Mouse (Mus musculus): Measurements from ENCODE around the gene Arid2. TPM values are rescaled to one million over a fixed set of nuclear protein-coding genes. Genes with fewer than 3 reads are reported as not detected.
"Not testable (repeated sequence)": the region's sequence is repeated elsewhere in the genome, so short reads cannot be mapped to it uniquely, and the experiment has no call there.

Gene Arid2
- total RNA-seq, 4 experiments from 2014 or later: 28.3 to 35.3 (median 31.5) TPM

GRCm38 (mm10) chr15:96286015-96286934, 1.0 kb upstream of the Arid2 start:
- DNase-seq (ENCODE audit: low spot score in 2 of 2): peak; percentile 85 to 90

DNA sequence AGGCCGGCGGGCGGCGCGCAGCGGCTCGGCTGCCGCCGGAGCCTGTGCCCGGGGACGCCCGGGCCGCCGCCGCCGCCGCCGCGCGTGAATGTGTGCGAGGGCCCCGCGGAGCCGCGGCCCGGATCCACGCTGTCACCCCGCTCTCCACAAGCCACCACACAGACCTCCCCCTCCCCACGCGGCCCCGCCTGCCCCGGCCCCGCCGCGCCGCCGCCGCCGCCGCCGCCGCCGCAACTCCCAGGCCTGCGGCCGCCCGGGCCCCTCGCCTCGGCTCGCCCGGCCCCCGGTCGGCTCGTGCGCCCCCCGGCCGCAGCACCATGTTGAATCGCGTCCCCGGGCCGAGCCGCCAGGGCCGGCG, 404 bp upstream of the Arid2 start:
- no peak for DNase-seq (ENCODE audit: low spot score in 2 of 2)

DNA sequence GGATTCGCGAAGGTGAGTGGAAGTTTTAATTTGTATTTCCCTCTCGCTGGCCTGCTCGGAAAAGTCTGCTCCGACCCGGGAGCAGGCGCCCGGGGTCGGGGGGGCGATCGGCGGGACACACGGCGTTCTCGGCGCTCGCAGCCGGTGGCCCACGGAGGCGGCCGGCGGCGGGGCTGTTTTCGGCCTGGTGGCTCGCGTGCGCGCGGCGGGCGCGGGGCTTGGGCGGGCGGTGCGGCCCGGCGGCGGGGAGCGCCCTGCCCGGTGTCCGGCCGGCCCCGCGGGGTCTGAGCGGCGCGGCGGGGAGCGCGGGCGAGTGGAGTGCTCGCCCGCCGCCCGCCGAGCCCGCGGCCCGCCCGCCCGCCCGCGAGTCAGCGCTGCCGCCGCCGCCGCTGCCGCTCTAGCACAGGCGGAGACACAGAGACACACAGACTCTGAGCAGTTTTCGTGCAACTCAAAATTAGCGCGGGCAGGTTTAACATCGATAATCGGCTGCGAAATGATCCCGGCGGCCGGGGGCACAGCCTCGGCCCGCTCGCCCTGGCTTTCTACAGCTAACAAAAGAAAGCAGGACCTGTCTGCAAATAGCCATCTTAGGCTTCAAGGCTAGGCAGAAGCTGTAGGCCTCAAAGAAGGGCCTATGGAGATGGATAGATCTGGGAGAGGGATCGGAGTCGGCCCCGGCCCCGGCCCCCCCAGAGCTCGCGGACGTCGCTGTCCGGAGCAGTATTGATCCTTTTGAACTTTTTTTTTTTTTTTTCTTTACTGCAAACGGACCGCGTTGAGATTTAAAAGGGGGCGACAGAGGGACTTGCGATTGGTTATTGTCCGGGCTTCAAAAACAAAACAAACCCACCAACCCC, 888 bp downstream of the Arid2 start:
- DNase-seq (ENCODE audit: low spot score in 2 of 2): peak; percentile 22 to 51

GRCm38 (mm10) chr15:96288836-96289390, 1.6 kb downstream of the Arid2 start:
- no peak for DNase-seq (ENCODE audit: low spot score in 2 of 2)

- DNase-seq (ENCODE audit: low spot score in 2 of 2): no peak
These were observed 2.7 kb downstream of the Arid2 start for GRCm38 (mm10) chr15:96290001-96290400.

DNA sequence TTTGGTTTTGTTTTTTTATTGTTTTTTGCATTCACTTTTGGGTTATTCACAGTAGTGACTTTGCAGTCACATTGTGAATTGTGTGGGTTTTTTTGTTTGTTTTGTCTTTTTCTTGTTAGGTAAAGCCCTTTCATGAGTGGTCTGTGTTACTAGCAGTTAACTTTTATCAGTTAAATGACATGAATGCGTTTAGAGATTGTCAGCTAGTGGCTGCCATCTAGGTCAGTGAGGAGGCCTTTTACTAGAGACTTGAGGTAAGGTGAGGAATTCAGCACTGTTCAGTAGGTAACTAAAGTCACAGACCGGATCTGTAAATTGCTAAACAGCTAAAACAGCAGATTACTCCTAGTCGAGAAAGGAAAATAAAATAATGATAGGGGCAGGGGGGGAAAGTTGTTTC, 6.1 kb downstream of the Arid2 start:
- no peak for DNase-seq (ENCODE audit: low spot score in 2 of 2)

- DNase-seq (ENCODE audit: low spot score in 2 of 2): no peak
These were observed 9.8 kb downstream of the Arid2 start for GRCm38 (mm10) chr15:96297078-96297590.

DNA sequence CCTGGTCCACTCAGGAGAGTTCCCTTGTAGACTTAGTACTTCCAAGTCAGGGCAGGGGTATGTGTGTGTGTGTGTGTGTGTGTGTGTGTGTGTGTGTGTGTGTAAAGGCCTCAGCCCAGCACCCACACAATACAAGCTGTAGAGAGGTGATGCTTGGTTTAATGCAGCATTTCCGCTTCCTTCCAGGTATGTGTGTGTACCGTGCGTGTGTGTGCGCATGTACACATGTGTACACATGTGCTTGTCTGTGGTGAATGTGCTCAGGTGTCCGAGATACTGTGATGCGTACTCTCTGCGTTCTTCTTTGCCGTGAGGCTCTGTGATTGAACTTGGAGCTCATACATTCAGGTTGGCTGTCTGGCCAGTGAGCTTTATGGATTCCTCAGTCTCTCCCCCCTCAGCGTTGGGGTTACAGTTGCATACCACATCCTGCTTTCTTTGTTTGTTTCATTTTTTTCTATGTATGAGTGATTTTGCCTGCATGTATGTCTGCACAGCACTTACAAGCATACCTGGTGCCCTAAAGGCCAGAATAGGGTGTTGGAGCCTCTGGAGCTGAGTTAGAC, 10.4 kb downstream of the Arid2 start:
- no peak for DNase-seq (ENCODE audit: low spot score in 2 of 2)

- DNase-seq (ENCODE audit: low spot score in 2 of 2): no peak
These were observed 22.0 kb downstream of the Arid2 start for GRCm38 (mm10) chr15:96309310-96309709.

DNA sequence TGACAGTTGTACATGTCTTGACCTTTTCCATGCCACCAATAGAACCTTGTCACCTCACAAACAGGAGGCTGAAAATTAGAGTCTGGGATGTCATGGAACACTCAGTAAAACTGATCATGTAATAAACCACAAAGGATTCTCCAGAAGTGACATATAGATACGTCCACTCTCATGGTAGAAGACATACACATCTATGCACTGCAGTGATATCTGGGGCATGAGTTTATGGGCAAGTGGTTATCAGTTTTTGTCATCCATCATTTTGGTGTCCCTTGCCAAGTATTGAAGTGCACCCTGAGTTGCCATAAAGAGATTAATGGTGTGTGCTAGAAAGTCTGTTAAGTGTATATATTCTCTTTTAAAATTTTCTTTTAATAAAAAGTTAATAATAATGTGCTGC, 25.6 kb downstream of the Arid2 start:
- DNase-seq (ENCODE audit: low spot score in 2 of 2): no peak

GRCm38 (mm10) chr15:96315664-96316063, 28.3 kb downstream of the Arid2 start:
- no peak for DNase-seq (ENCODE audit: low spot score in 2 of 2)

- DNase-seq (ENCODE audit: low spot score in 2 of 2): no peak
These were observed 32.0 kb downstream of the Arid2 start for GRCm38 (mm10) chr15:96319335-96319734.

DNA sequence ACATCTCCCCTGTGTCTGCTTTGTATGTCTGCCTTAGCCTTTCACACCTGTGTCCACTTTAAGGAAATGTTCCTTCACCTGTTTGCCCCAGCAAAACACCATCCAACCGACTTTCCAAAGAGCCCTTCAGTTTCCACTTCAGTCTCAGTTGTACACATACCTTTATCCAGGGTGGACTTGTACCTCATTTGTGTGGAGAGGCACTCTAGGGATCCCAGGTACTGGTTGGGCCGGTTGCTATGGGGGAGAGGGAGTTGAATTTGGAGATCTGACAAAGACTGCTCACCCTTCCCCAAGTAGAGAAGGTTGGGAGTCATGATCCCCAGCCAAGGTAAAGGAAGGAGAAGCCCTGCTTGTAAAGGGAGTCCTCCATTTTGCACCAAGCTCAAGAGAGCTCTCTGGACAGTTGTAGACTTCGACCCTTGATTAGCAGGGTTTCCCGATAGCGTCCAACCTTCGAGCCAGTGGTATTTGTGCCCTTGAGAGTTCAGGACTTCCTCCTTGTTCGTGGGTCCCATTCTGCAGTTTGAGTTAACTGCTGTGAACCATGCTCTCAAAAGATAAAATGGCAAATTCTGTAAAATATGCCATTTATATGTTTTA, 38.5 kb downstream of the Arid2 start:
- no peak for DNase-seq (ENCODE audit: low spot score in 2 of 2)

- not testable (repeated sequence) for DNase-seq (ENCODE audit: low spot score in 2 of 2)
These were observed 41.4 kb downstream of the Arid2 start for GRCm38 (mm10) chr15:96328722-96329121.

GRCm38 (mm10) chr15:96330536-96330935, 43.2 kb downstream of the Arid2 start:
- DNase-seq (ENCODE audit: low spot score in 2 of 2): no peak

GRCm38 (mm10) chr15:96332468-96333213, 45.3 kb downstream of the Arid2 start:
- no peak for DNase-seq (ENCODE audit: low spot score in 2 of 2)

- DNase-seq (ENCODE audit: low spot score in 2 of 2): no peak
These were observed 46.0 kb downstream of the Arid2 start for GRCm38 (mm10) chr15:96333350-96333749.

GRCm38 (mm10) chr15:96340924-96341323, 53.6 kb downstream of the Arid2 start:
- no peak for DNase-seq (ENCODE audit: low spot score in 2 of 2)

GRCm38 (mm10) chr15:96342097-96342496, 54.8 kb downstream of the Arid2 start:
- no peak for DNase-seq (ENCODE audit: low spot score in 2 of 2)

GRCm38 (mm10) chr15:96342871-96343270, 55.6 kb downstream of the Arid2 start:
- DNase-seq (ENCODE audit: low spot score in 2 of 2): no peak
